Mouse (Mus musculus): ENCODE measurements at regions not wholly inside any gene's neighbourhood (a gene's known extent, or its start where the extent isn't known, plus 50 kb on each side); places are given as distances from the start of the nearest gene placed in this dataset.

- Histone ChIP-seq H3K4me3 (replicated peaks; ENCODE audit: low read length) (peak overlapping the region; percentile 57), H3K9me3 (ENCODE audit: low read length) (peaks cover 34% of the 10 kb centered on the region), H3K27me3 (ENCODE audit: insufficient read depth, low read length) (no peaks in the 10 kb centered on the region), H3K4me1 (replicated peaks; ENCODE audit: low read depth, low read length) (peaks cover 48% of the 10 kb centered on the region), H3K36me3 (ENCODE audit: insufficient read depth, low read length) (no peaks in the 10 kb centered on the region; the same call in 1 of the 2 replicates)
- TF ChIP-seq POU5F1 (IDR thresholded peaks at IDR 0.05; ENCODE audit: borderline replicate concordance, low read length), result no peak
- TF ChIP-seq NANOG (IDR thresholded peaks at IDR 0.05; ENCODE audit: borderline replicate concordance, low read length), result peak; percentile 98
- TF ChIP-seq CTCF (conservative IDR thresholded peaks at IDR 0.05; ENCODE audit: low read length), result no peak
Observed at GRCm38 (mm10) chr6:140336414-140336941, 87.4 kb upstream of the Plekha5 start.

DNA sequence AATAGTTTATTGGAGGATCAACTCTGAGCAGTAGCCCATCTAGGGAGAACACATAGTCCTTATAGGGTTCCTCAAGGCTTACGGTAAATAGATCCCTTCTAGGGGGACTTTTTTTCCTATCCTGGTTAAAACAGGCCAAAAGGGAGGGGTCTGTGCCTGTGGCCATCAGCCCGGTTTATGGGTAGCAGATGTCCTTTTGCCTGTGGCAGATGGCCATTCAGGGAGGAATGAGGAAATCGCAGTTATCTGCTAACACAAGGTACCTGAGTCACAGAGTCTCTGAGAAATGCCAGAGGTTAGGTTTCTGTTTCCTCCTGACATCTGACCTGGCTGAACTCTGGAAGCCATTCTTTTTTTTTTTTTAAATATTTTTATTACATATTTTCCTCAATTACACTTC, 90.5 kb upstream of the Plekha5 start:
- H3K27me3 ChIP-seq (ENCODE audit: insufficient read depth, low read length), result no peaks in the 10 kb centered on the region
- peaks cover 32% of the 10 kb centered on the region for H3K4me1 ChIP-seq (replicated peaks; ENCODE audit: low read depth, low read length)
- no peaks in the 10 kb centered on the region; the same call in 1 of the 2 replicates for H3K36me3 ChIP-seq (ENCODE audit: insufficient read depth, low read length)
- H3K4me3 ChIP-seq (replicated peaks; ENCODE audit: low read length), result no peak overlapping the region
- TF ChIP-seq NANOG (IDR thresholded peaks at IDR 0.05; ENCODE audit: borderline replicate concordance, low read length), result no peak
- no peak for TF ChIP-seq POU5F1 (IDR thresholded peaks at IDR 0.05; ENCODE audit: borderline replicate concordance, low read length)
- no peak for TF ChIP-seq CTCF (conservative IDR thresholded peaks at IDR 0.05; ENCODE audit: low read length)
- H3K9me3 ChIP-seq (ENCODE audit: low read length), result peaks cover 63% of the 10 kb centered on the region

GRCm38 (mm10) chr6:140308641-140309040, 115.2 kb upstream of the Plekha5 start:
- Histone ChIP-seq H3K36me3 (ENCODE audit: insufficient read depth, low read length) (no peaks in the 10 kb centered on the region), H3K4me3 (replicated peaks; ENCODE audit: low read length) (no peak overlapping the region), H3K4me1 (replicated peaks; ENCODE audit: low read depth, low read length) (peaks cover 11% of the 10 kb centered on the region), H3K27me3 (ENCODE audit: insufficient read depth, low read length) (no peaks in the 10 kb centered on the region), H3K9me3 (ENCODE audit: low read length) (peaks cover 69% of the 10 kb centered on the region)
- TF ChIP-seq POU5F1 (IDR thresholded peaks at IDR 0.05; ENCODE audit: borderline replicate concordance, low read length) (no peak), NANOG (IDR thresholded peaks at IDR 0.05; ENCODE audit: borderline replicate concordance, low read length) (no peak), CTCF (conservative IDR thresholded peaks at IDR 0.05; ENCODE audit: low read length) (no peak)

GRCm38 (mm10) chr6:140306811-140307558, 116.9 kb upstream of the Plekha5 start:
- H3K36me3 ChIP-seq (ENCODE audit: insufficient read depth, low read length), result no peaks in the 10 kb centered on the region
- no peak for TF ChIP-seq NANOG (IDR thresholded peaks at IDR 0.05; ENCODE audit: borderline replicate concordance, low read length)
- no peak for TF ChIP-seq CTCF (conservative IDR thresholded peaks at IDR 0.05; ENCODE audit: low read length)
- TF ChIP-seq POU5F1 (IDR thresholded peaks at IDR 0.05; ENCODE audit: borderline replicate concordance, low read length), result no peak
- H3K27me3 ChIP-seq (ENCODE audit: insufficient read depth, low read length), result no peaks in the 10 kb centered on the region
- no peak overlapping the region for H3K4me3 ChIP-seq (replicated peaks; ENCODE audit: low read length)
- peaks cover 55% of the 10 kb centered on the region for H3K9me3 ChIP-seq (ENCODE audit: low read length)
- peaks cover 11% of the 10 kb centered on the region for H3K4me1 ChIP-seq (replicated peaks; ENCODE audit: low read depth, low read length)

- H3K27me3 ChIP-seq (ENCODE audit: insufficient read depth, low read length), result no peaks in the 10 kb centered on the region
- H3K9me3 ChIP-seq (ENCODE audit: low read length), result peaks cover 26% of the 10 kb centered on the region
- TF ChIP-seq CTCF (conservative IDR thresholded peaks at IDR 0.05; ENCODE audit: low read length), result no peak
- TF ChIP-seq NANOG (IDR thresholded peaks at IDR 0.05; ENCODE audit: borderline replicate concordance, low read length), result peak; percentile 53; the same call in 1 of the 2 replicates
- no peak for TF ChIP-seq POU5F1 (IDR thresholded peaks at IDR 0.05; ENCODE audit: borderline replicate concordance, low read length)
- H3K4me3 ChIP-seq (replicated peaks; ENCODE audit: low read length), result no peak overlapping the region
- peaks cover 11% of the 10 kb centered on the region for H3K4me1 ChIP-seq (replicated peaks; ENCODE audit: low read depth, low read length)
- H3K36me3 ChIP-seq (ENCODE audit: insufficient read depth, low read length), result no peaks in the 10 kb centered on the region
Observed at GRCm38 (mm10) chr6:140304105-140304504, 119.7 kb upstream of the Plekha5 start.

DNA sequence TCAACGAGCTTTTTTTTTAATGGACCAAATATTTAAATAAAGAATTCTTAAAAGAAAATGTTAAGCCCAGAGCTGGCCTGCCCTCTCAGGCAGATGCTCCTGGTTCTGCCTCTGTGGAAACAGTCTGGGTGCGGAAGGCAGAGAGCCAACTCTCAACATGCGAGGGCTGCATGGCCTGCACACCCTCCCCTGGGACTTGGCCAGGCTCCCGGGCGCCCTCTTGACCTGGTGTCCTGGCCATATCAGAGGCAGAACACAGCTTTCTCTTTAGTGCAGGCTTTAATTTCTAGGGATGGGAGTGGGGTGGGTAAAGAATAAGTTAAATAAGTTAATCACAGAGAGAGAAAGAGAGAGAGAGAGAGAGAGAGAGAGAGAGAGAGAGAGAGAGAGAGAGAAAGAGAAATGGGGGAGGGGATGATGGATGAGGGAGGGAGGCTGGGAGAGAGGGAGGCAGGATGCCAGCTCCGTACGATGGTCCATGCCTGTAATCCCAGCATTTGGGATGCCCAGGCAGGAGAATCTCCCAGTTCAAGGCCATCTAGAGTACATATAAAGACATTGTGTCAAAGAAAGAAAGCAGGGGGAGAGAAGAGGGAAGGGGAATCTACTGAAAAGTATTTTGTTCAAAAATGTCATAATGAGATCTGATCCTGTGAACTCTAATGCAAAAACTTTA, 123.2 kb upstream of the Plekha5 start:
- peaks cover 28% of the 10 kb centered on the region for H3K4me1 ChIP-seq (replicated peaks; ENCODE audit: low read depth, low read length)
- no peak for TF ChIP-seq CTCF (conservative IDR thresholded peaks at IDR 0.05; ENCODE audit: low read length)
- TF ChIP-seq POU5F1 (IDR thresholded peaks at IDR 0.05; ENCODE audit: borderline replicate concordance, low read length), result no peak
- no peak for TF ChIP-seq NANOG (IDR thresholded peaks at IDR 0.05; ENCODE audit: borderline replicate concordance, low read length)
- H3K4me3 ChIP-seq (replicated peaks; ENCODE audit: low read length), result no peak overlapping the region
- H3K36me3 ChIP-seq (ENCODE audit: insufficient read depth, low read length), result no peaks in the 10 kb centered on the region
- peaks cover 16% of the 10 kb centered on the region for H3K27me3 ChIP-seq (ENCODE audit: insufficient read depth, low read length)
- peaks cover 8% of the 10 kb centered on the region for H3K9me3 ChIP-seq (ENCODE audit: low read length)

DNA sequence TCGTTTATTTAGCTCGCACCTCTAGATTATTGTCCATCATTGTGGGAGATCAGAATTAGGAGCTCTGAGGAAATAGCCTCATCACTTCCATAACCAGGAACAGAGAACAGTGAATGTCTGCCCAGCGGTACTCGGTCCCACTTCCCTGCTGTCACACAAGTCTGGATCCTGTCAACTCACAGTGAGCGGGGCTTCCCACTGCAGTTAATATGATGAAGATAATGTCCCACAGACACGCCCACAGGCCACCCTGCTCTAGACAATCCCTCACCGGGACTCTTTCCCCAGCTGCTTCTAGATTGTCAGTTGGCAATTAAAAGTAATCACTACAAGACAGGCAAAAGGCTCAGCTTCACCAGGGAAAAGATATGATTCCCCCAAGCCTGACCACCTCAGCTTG, 124.2 kb upstream of the Plekha5 start:
- Histone ChIP-seq H3K4me3 (replicated peaks; ENCODE audit: low read length) (no peak overlapping the region), H3K9me3 (ENCODE audit: low read length) (no peaks in the 10 kb centered on the region), H3K4me1 (replicated peaks; ENCODE audit: low read depth, low read length) (peaks cover 30% of the 10 kb centered on the region), H3K27me3 (ENCODE audit: insufficient read depth, low read length) (peaks cover 26% of the 10 kb centered on the region), H3K36me3 (ENCODE audit: insufficient read depth, low read length) (no peaks in the 10 kb centered on the region)
- TF ChIP-seq CTCF (conservative IDR thresholded peaks at IDR 0.05; ENCODE audit: low read length), result no peak
- no peak for TF ChIP-seq POU5F1 (IDR thresholded peaks at IDR 0.05; ENCODE audit: borderline replicate concordance, low read length)
- TF ChIP-seq NANOG (IDR thresholded peaks at IDR 0.05; ENCODE audit: borderline replicate concordance, low read length), result no peak

DNA sequence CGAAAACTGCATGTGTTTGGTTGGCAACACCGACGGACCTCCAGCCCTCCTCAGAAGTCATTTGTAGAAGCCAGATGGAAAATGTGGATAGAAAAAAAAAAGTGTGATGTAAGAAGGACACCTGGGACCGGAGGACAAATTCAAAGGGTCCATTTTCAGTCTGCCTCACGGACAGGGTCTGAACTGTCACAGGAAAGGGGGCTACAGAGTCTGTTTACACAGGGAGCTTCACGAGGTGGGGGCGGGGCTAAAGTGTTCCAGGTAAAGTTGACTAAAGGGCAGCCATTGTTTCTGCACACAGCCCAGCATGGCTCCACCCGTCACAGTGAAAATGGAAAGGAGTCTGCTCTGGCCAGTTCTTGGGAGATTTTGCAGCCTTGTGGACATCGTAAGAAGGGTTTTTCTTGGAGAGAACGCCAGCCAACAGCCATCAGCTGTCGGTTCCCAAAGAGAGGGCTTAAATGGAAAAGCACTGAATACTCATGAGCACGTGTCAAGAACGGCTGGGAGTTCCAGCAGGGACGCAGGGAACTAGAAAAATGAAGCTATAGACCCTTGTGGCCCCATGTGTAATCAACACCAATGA, 125.8 kb upstream of the Plekha5 start:
- Histone ChIP-seq H3K9me3 (ENCODE audit: low read length) (no peaks in the 10 kb centered on the region), H3K4me1 (replicated peaks; ENCODE audit: low read depth, low read length) (peaks cover 23% of the 10 kb centered on the region), H3K27me3 (ENCODE audit: insufficient read depth, low read length) (peaks cover 34% of the 10 kb centered on the region), H3K4me3 (replicated peaks; ENCODE audit: low read length) (no peak overlapping the region), H3K36me3 (ENCODE audit: insufficient read depth, low read length) (no peaks in the 10 kb centered on the region)
- TF ChIP-seq CTCF (conservative IDR thresholded peaks at IDR 0.05; ENCODE audit: low read length), result no peak
- no peak for TF ChIP-seq POU5F1 (IDR thresholded peaks at IDR 0.05; ENCODE audit: borderline replicate concordance, low read length)
- no peak for TF ChIP-seq NANOG (IDR thresholded peaks at IDR 0.05; ENCODE audit: borderline replicate concordance, low read length)
